Mouse (Mus musculus) heart, postnatal 10 days (tissue): ENCODE data around the gene Gm12790. TPM values are rescaled to one million over a fixed set of nuclear protein-coding genes. Genes with fewer than 3 reads are reported as not detected.
"Not testable (repeated sequence)": the region's sequence is repeated elsewhere in the genome, so short reads cannot be mapped to it uniquely, and the experiment has no call there.

Experiments used
- DNase-seq, 2 experiments: peaks; one replicate each; pipeline ENCODE4 v3.0.0; 2021
- intact Hi-C: fragments of 180-260 bp; cut with DNase I; formaldehyde crosslinking; loops from one replicate; pipeline ENCODE4 v1.15.1; 2025
- total RNA-seq, 2 experiments: library from RNA; stranded (reverse); gene quantifications; 2 replicates each; pipeline ENCODE4 v1.2.3; 2021

Gm12790 gene
- not detected for total RNA-seq

GRCm38 (mm10) chr4:101980949-101981348 is at the start of gene Gm12790:
Gene Gm12790 (minus strand): TSS chr4:101981049.
- DNase-seq, intact Hi-C loops: not testable (repeated sequence)

- intact Hi-C loops: no loop called here
- DNase-seq: no peak
Observed at GRCm38 (mm10) chr4:102026619-102027018, 45.8 kb upstream of the Gm12790 start.

DNA sequence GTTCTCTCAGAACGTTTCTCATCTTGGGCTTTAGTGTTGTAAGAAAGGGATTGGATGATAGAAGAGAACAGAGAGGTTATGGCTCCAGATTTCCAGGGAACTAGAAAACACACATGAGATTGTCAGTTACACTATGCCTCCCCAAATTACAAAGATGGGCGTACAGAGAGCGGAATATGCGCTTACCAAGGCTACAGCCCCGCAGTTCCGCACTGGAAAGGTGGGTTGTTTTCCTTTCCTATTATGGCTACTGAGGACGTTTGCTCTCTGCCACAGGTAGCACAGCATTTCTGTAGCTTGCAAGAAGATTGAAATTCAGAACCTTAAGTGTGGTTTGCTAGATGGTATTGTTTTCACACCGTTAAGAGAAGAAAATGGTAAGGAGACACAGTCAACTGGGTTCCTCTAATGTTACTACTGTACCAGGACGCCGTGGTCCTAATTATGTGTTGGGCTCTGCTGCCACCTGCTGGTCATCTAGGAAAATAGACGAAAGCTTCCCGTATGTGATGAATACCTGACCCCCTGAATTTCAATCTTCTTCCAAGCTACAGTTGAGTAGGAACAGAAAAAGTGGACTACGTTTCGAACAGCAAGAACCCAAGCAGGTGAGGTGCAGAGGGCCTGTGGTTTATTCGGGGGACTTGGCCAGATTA is 17.5 kb upstream of the Gm12790 start:
- intact Hi-C loops: loop anchor here (1.0 to 5.0 kb wide), 4 partner anchors 136 to 611 kb away; no protein-coding TSS in a partner anchor
- peak; percentile 67 to 87 for DNase-seq

DNA sequence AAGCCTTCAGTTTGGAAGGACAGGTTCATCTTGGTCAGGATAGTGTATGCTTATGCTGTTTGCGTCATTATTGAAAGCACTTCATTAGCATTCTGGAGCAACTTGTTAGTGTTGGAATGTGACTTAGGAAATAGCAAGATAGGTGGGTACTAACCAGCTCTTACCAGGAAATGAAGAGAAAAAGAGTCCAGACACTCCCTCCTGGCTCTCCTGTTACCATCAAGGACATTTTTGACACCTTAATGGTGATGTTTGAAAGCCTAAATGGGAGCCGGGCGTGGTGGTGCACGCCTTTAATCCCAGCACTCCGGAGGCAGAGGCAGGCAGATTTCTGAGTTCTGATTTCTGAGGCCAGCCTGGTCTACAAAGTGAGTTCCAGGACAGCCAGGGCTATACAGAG is 16.6 kb upstream of the Gm12790 start:
- DNase-seq: no peak
- intact Hi-C loops: loop anchor here (2.0 to 5.0 kb wide), 3 partner anchors 135 to 610 kb away; no protein-coding TSS in a partner anchor

GRCm38 (mm10) chr4:101986326-101986725 is 5.5 kb upstream of the Gm12790 start, which contains the start of gene Gm12789:
Gene Gm12789 (plus strand): TSS chr4:101986626.
- DNase-seq, intact Hi-C loops: not testable (repeated sequence)

DNA sequence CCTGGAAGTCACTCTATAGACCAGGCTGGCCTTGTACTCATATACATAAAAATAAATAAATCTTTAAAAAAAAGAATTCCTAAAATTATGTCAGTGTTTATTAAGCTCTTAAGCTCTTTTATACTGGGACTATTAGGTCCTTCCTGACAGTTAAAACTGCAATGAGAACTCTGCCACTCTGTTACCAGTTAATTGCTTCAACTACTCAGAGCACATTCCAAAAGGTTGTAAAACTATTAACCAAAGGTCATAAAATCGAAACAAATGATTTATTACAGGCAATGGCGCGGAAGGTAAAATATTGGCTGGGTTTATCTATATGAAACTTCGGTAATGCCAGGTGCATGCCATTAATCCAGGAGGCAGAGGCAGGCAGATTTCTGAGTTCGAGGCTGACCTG is 4.8 kb upstream of the Gm12790 start:
- DNase-seq: no peak
- intact Hi-C loops: no loop called here

GRCm38 (mm10) chr4:101940107-101940506 is 40.7 kb downstream of the Gm12790 start, which contains the start of gene Gm12794:
Gene Gm12794 (plus strand): TSS chr4:101940407.
- DNase-seq, intact Hi-C loops: not testable (repeated sequence)

Other genes with a start within 250 kb of the Gm12790 start
- gene B020004J07Rik, start 137.0 kb downstream of the Gm12790 start, total RNA-seq: not detected
- not detected for gene C130073F10Rik, start 87.3 kb downstream of the Gm12790 start, total RNA-seq
- not detected for gene Gm12800, start 71.9 kb downstream of the Gm12790 start, total RNA-seq
- not detected for gene Gm12794, start 40.6 kb downstream of the Gm12790 start, total RNA-seq
- not detected for gene Gm12789, start 5.6 kb upstream of the Gm12790 start, total RNA-seq
- 10 to 100 TPM; 43.7 to 57.0 TPM for gene Pde4b, start 106.5 kb upstream of the Gm12790 start, total RNA-seq